ENCODE assay signal across 16 mouse cellular contexts in genomic region chr9:103505067-103505466, GRCm38 (mm10). TPM values are rescaled to one million over a fixed set of nuclear protein-coding genes. Genes with fewer than 3 reads are reported as not detected.
DNase-seq lines count a peak whose midpoint lies in the region; ATAC-seq and TF ChIP-seq lines count a peak whose summit lies in the region.
"Had no signal": no experiment of that assay in that cellular context is flagged by ENCODE, and none has a peak within 500 bp of the region (broad histone marks: within the 10 kb centered on the region; RNA-seq: fewer than 3 reads in every experiment).

No protein-coding gene starts in this region.

- peaks cover 70% of the 10 kb centered on the region for H3K4me1 ChIP-seq in forebrain, embryonic 15.5 days
- H3K4me1 ChIP-seq in midbrain, embryonic 13.5 days (replicated peaks), result peaks cover 56% of the 10 kb centered on the region
- no peaks in the 10 kb centered on the region for H3K4me1 ChIP-seq in lung, postnatal 0 days (ENCODE audit: insufficient read depth, low read depth, low read length)
- H3K4me1 ChIP-seq: lung, embryonic 15.5 days; megakaryocyte, embryonic 14.5 days had no signal

- H3K9ac ChIP-seq in forebrain, embryonic 15.5 days (replicated peaks), result no peak overlapping the region
- H3K9ac ChIP-seq in midbrain, embryonic 13.5 days (replicated peaks), result no peak overlapping the region
- H3K9ac ChIP-seq in lung, postnatal 0 days (replicated peaks; ENCODE audit: low read depth), result no peak overlapping the region
- H3K9ac ChIP-seq: limb, embryonic 15.5 days; lung, embryonic 15.5 days had no signal

- no peaks in the 10 kb centered on the region for H3K36me3 ChIP-seq in forebrain, embryonic 15.5 days
- no peaks in the 10 kb centered on the region for H3K36me3 ChIP-seq in midbrain, embryonic 13.5 days
- H3K36me3 ChIP-seq in lung, postnatal 0 days (ENCODE audit: insufficient read depth, low read length), result no peaks in the 10 kb centered on the region
- H3K36me3 ChIP-seq: limb, embryonic 15.5 days; lung, embryonic 15.5 days had no signal

- H3K27ac ChIP-seq in forebrain, embryonic 15.5 days (replicated peaks), result peak overlapping the region; percentile 93
- H3K27ac ChIP-seq in midbrain, embryonic 13.5 days, result peak overlapping the region; percentile 76
- no peak overlapping the region for H3K27ac ChIP-seq in lung, postnatal 0 days (ENCODE audit: low read length)
- H3K27ac ChIP-seq: limb, embryonic 15.5 days; lung, embryonic 15.5 days; stomach, postnatal 0 days had no signal

- H3K4me3 ChIP-seq in forebrain, embryonic 15.5 days, result no peak overlapping the region
- H3K4me3 ChIP-seq in midbrain, embryonic 13.5 days (replicated peaks), result no peak overlapping the region
- H3K4me3 ChIP-seq in lung, postnatal 0 days (ENCODE audit: low read depth, low read length), result no peak overlapping the region
- H3K4me3 ChIP-seq: limb, embryonic 15.5 days; lung, embryonic 15.5 days; megakaryocyte, embryonic 14.5 days had no signal

- WGBS in forebrain, embryonic 15.5 days, result 14% methylated on average over 5 of the region's 5 CpGs
- WGBS in midbrain, embryonic 13.5 days, result 49% methylated on average over 5 of the region's 5 CpGs
- WGBS in lung, postnatal 0 days, result 71% methylated on average over 5 of the region's 5 CpGs

- no peak overlapping the region for H3K4me2 ChIP-seq in forebrain, embryonic 15.5 days (replicated peaks)
- H3K4me2 ChIP-seq in midbrain, embryonic 13.5 days (replicated peaks), result no peak overlapping the region
- H3K4me2 ChIP-seq in lung, postnatal 0 days (replicated peaks; ENCODE audit: low read depth, low read length), result no peak overlapping the region
- H3K4me2 ChIP-seq: limb, embryonic 15.5 days; lung, embryonic 15.5 days had no signal

- TF ChIP-seq CTCF in lung, postnatal 0 days (IDR thresholded peaks at IDR 0.05), result no peak

- peak; percentile 81 for DNase-seq in cerebellum, adult 11-12 months
- peak; percentile 83 for DNase-seq in cerebellum, adult 9-10 months
- DNase-seq in lung, postnatal 0 days (ENCODE audit: low spot score), result no peak
- no peak for DNase-seq in thymus, adult 18-20 months
- DNase-seq in gastrocnemius, postnatal 25 days, result no peak
- DNase-seq: kidney, adult 11 months; kidney, postnatal 25 days; layer of hippocampus, postnatal 36 days had no signal

- H3K9me3 ChIP-seq in forebrain, embryonic 15.5 days, result no peaks in the 10 kb centered on the region
- no peaks in the 10 kb centered on the region for H3K9me3 ChIP-seq in midbrain, embryonic 13.5 days
- H3K9me3 ChIP-seq in lung, postnatal 0 days (ENCODE audit: low read length), result no peaks in the 10 kb centered on the region
- H3K9me3 ChIP-seq: limb, embryonic 15.5 days; lung, embryonic 15.5 days had no signal

- no peaks in the 10 kb centered on the region for H3K27me3 ChIP-seq in forebrain, embryonic 15.5 days
- H3K27me3 ChIP-seq in midbrain, embryonic 13.5 days, result peaks cover 24% of the 10 kb centered on the region
- no peaks in the 10 kb centered on the region for H3K27me3 ChIP-seq in lung, postnatal 0 days (replicated peaks; ENCODE audit: insufficient read depth, low read length)
- H3K27me3 ChIP-seq: limb, embryonic 15.5 days; lung, embryonic 15.5 days had no signal

- ATAC-seq in forebrain, embryonic 15.5 days (replicated peaks), result peak; percentile 72
- ATAC-seq in midbrain, embryonic 13.5 days, result peak; percentile 68
- no peak for ATAC-seq in lung, postnatal 0 days
- no peak for ATAC-seq in inflammation-experienced regulatory T-cells, adult 6 months

- no peak for TF ChIP-seq EP300 in lung, postnatal 0 days (IDR thresholded peaks at IDR 0.05)

RNA-seq across cellular contexts. Expression of gene Bfsp2, which starts 24.8 kb away (rescaled TPM):
- polyA plus RNA-seq in forebrain, embryonic 15.5 days (2015; fragmentation: Nextera tagmentation; extraction: Ambion mirVana), result 2.0 and 2.3 TPM in 2 replicates
- 3.5 and 4.0 TPM in 2 replicates for polyA plus RNA-seq in midbrain, embryonic 13.5 days (2015; fragmentation: Nextera tagmentation; extraction: Ambion mirVana)
- polyA plus RNA-seq in lung, postnatal 0 days (2015; fragmentation: Nextera tagmentation; extraction: Ambion mirVana), result 0.30 and 0.68 TPM in 2 replicates
- total RNA-seq in gastrocnemius, postnatal 25 days (2021), result under 1 TPM; 0.48 to 0.49 TPM
- polyA plus RNA-seq in inflammation-experienced regulatory T-cells, adult 6 months (2017; shearing (Covaris generic)), result under 1 TPM in 1 of 3 experiments, not detected in 2; 0.88 TPM
- total RNA-seq: adrenal gland, adult 18-20 months had no signal

Comparison
In these comparisons a context has a peak if more than half of its experiments do, and no peak if none do; other contexts are left out.
1. DNase-seq: peak in cerebellum, adult 11-12 months (single experiment) and cerebellum, adult 9-10 months (single experiment); none in lung, postnatal 0 days (single experiment), thymus, adult 18-20 months (0 of 2) and gastrocnemius, postnatal 25 days (single experiment).
2. ATAC-seq: peak in forebrain, embryonic 15.5 days (single experiment) and midbrain, embryonic 13.5 days (single experiment); none in lung, postnatal 0 days (single experiment) and inflammation-experienced regulatory T-cells, adult 6 months (single experiment).